Mouse (Mus musculus): ENCODE results near the gene Col25a1.

- TF ChIP-seq POLR2A (IDR thresholded peaks at IDR 0.05; ENCODE audit: borderline replicate concordance, insufficient read depth, low read length) = no peak
- no peak for TF ChIP-seq CTCF (IDR thresholded peaks at IDR 0.05; ENCODE audit: borderline replicate concordance, insufficient read depth, low read depth, low read length)
Observed at GRCm38 (mm10) chr3:130291926-130292325, 160.6 kb downstream of the Col25a1 start.
